Mouse (Mus musculus): ENCODE results near the gene Pde6g. TPM values are rescaled to one million over a fixed set of nuclear protein-coding genes. Genes with fewer than 3 reads are reported as not detected.
A peak's percentile ranks its signal among the peaks of the same experiment; 100 is the strongest.

Pde6g gene
- polyA plus RNA-seq (2015; fragmentation: Nextera tagmentation; extraction: Ambion mirVana) = 0.38 and 0.39 TPM in 2 replicates

GRCm38 (mm10) chr11:120453306-120453705 is at the start of gene Pde6g:
Gene Pde6g (minus strand): TSS chr11:120453500.
- no peak within 1 kb of the TSS for H3K27ac ChIP-seq
- no peaks in the 10 kb centered on the region for H3K9me3 ChIP-seq
- peaks cover 6% of the 10 kb centered on the region for H3K36me3 ChIP-seq
- no peaks in the 10 kb centered on the region for H3K27me3 ChIP-seq
- H3K9ac ChIP-seq = no peak within 1 kb of the TSS
- H3K4me3 ChIP-seq = no peak within 1 kb of the TSS
- H3K4me2 ChIP-seq (replicated peaks) = no peak within 1 kb of the TSS
- 88% methylated on average over 4 of the region's 4 CpGs for WGBS
- ATAC-seq (ENCODE audit: low FRiP score, low read depth) = no peak
- H3K4me1 ChIP-seq = peaks cover 9% of the 10 kb centered on the region

GRCm38 (mm10) chr11:120501701-120502100 is 48.4 kb upstream of the Pde6g start:
- Histone ChIP-seq H3K4me1 (no peaks in the 10 kb centered on the region), H3K4me3 (no peak overlapping the region), H3K9ac (no peak overlapping the region), H3K27ac (no peak overlapping the region), H3K36me3 (peaks cover 27% of the 10 kb centered on the region), H3K27me3 (no peaks in the 10 kb centered on the region), H3K9me3 (no peaks in the 10 kb centered on the region), H3K4me2 (replicated peaks) (no peak overlapping the region)
- no peak for ATAC-seq (ENCODE audit: low FRiP score, low read depth)
- WGBS = 88% methylated on average over 4 of the region's 4 CpGs

- ATAC-seq (ENCODE audit: low FRiP score, low read depth) = no peak
- Histone ChIP-seq H3K4me3 (no peak overlapping the region), H3K36me3 (peaks cover 34% of the 10 kb centered on the region), H3K27ac (no peak overlapping the region), H3K9me3 (no peaks in the 10 kb centered on the region), H3K9ac (no peak overlapping the region), H3K4me2 (replicated peaks) (no peak overlapping the region), H3K4me1 (no peaks in the 10 kb centered on the region), H3K27me3 (no peaks in the 10 kb centered on the region)
- 66% methylated on average over 6 of the region's 6 CpGs for WGBS
Measured at GRCm38 (mm10) chr11:120501018-120501417, 47.7 kb upstream of the Pde6g start.

- Histone ChIP-seq H3K9ac (no peak overlapping the region), H3K4me1 (no peaks in the 10 kb centered on the region), H3K27ac (no peak overlapping the region), H3K4me2 (replicated peaks) (no peak overlapping the region), H3K9me3 (no peaks in the 10 kb centered on the region), H3K4me3 (no peak overlapping the region), H3K36me3 (peaks cover 40% of the 10 kb centered on the region), H3K27me3 (no peaks in the 10 kb centered on the region)
- ATAC-seq (ENCODE audit: low FRiP score, low read depth) = no peak
- 21% methylated on average over 3 of the region's 3 CpGs for WGBS
Measured at GRCm38 (mm10) chr11:120500357-120500756, 47.1 kb upstream of the Pde6g start.

- Histone ChIP-seq H3K9ac (no peak overlapping the region), H3K27me3 (no peaks in the 10 kb centered on the region), H3K9me3 (no peaks in the 10 kb centered on the region), H3K4me3 (no peak overlapping the region), H3K4me2 (replicated peaks) (no peak overlapping the region), H3K27ac (no peak overlapping the region), H3K36me3 (peaks cover 45% of the 10 kb centered on the region), H3K4me1 (no peaks in the 10 kb centered on the region)
- ATAC-seq (ENCODE audit: low FRiP score, low read depth) = no peak
- 81% methylated on average over 6 of the region's 6 CpGs for WGBS
Measured at GRCm38 (mm10) chr11:120499894-120500293, 46.6 kb upstream of the Pde6g start.

GRCm38 (mm10) chr11:120498891-120499290 is 45.6 kb upstream of the Pde6g start:
- Histone ChIP-seq H3K4me3 (no peak overlapping the region), H3K27ac (no peak overlapping the region), H3K9ac (no peak overlapping the region)

GRCm38 (mm10) chr11:120498226-120498625 is 44.9 kb upstream of the Pde6g start:
- peaks cover 53% of the 10 kb centered on the region for H3K36me3 ChIP-seq
- ATAC-seq (ENCODE audit: low FRiP score, low read depth) = no peak
- no peak overlapping the region for H3K4me3 ChIP-seq
- H3K9me3 ChIP-seq = no peaks in the 10 kb centered on the region
- no peak overlapping the region for H3K9ac ChIP-seq
- no peaks in the 10 kb centered on the region for H3K27me3 ChIP-seq
- H3K4me1 ChIP-seq = peaks cover 9% of the 10 kb centered on the region
- WGBS = 92% methylated on average over 12 of the region's 12 CpGs
- H3K27ac ChIP-seq = no peak overlapping the region
- no peak overlapping the region for H3K4me2 ChIP-seq (replicated peaks)

More at GRCm38 (mm10) chr11:120498891-120499290, 45.6 kb upstream of the Pde6g start:
- Histone ChIP-seq H3K4me1 (peaks cover 2% of the 10 kb centered on the region; the same call in 1 of the 2 replicates), H3K36me3 (peaks cover 53% of the 10 kb centered on the region), H3K27me3 (no peaks in the 10 kb centered on the region), H3K9me3 (no peaks in the 10 kb centered on the region), H3K4me2 (replicated peaks) (no peak overlapping the region)
- no peak for ATAC-seq (ENCODE audit: low FRiP score, low read depth)
- 87% methylated on average over 5 of the region's 5 CpGs for WGBS

GRCm38 (mm10) chr11:120497436-120497835 is 44.1 kb upstream of the Pde6g start:
- WGBS = 92% methylated on average over 3 of the region's 3 CpGs
- H3K36me3 ChIP-seq = peaks cover 53% of the 10 kb centered on the region
- H3K4me3 ChIP-seq = no peak overlapping the region
- no peaks in the 10 kb centered on the region for H3K9me3 ChIP-seq
- no peaks in the 10 kb centered on the region for H3K27me3 ChIP-seq
- no peak overlapping the region for H3K4me2 ChIP-seq (replicated peaks)
- H3K4me1 ChIP-seq = peaks cover 17% of the 10 kb centered on the region
- no peak overlapping the region for H3K9ac ChIP-seq
- ATAC-seq (ENCODE audit: low FRiP score, low read depth) = no peak
- no peak overlapping the region for H3K27ac ChIP-seq

GRCm38 (mm10) chr11:120493911-120494310 is 40.6 kb upstream of the Pde6g start:
- no peaks in the 10 kb centered on the region for H3K27me3 ChIP-seq
- H3K4me2 ChIP-seq (replicated peaks) = peak overlapping the region; percentile 97; the same call in 1 of the 2 replicates
- H3K4me3 ChIP-seq = peak overlapping the region; percentile 94; the same call in 1 of the 2 replicates
- H3K36me3 ChIP-seq = peaks cover 51% of the 10 kb centered on the region
- no peak overlapping the region for H3K27ac ChIP-seq
- WGBS = 83% methylated on average over 3 of the region's 3 CpGs
- H3K9ac ChIP-seq = peak overlapping the region; percentile 85
- H3K4me1 ChIP-seq = peaks cover 42% of the 10 kb centered on the region
- no peaks in the 10 kb centered on the region for H3K9me3 ChIP-seq
- no peak for ATAC-seq (ENCODE audit: low FRiP score, low read depth)

GRCm38 (mm10) chr11:120493351-120493750 is 40.1 kb upstream of the Pde6g start:
- H3K4me3 ChIP-seq = peak overlapping the region; percentile 94
- WGBS = 48% methylated on average over 3 of the region's 3 CpGs
- H3K36me3 ChIP-seq = peaks cover 51% of the 10 kb centered on the region
- peak overlapping the region; percentile 97 for H3K4me2 ChIP-seq (replicated peaks)
- H3K9me3 ChIP-seq = no peaks in the 10 kb centered on the region
- no peak for ATAC-seq (ENCODE audit: low FRiP score, low read depth)
- H3K4me1 ChIP-seq = peaks cover 42% of the 10 kb centered on the region
- H3K9ac ChIP-seq = peak overlapping the region; percentile 85
- peak overlapping the region; percentile 79; the same call in 1 of the 2 replicates for H3K27ac ChIP-seq
- H3K27me3 ChIP-seq = no peaks in the 10 kb centered on the region

- WGBS = 30% methylated on average over 3 of the region's 3 CpGs
- peak overlapping the region; percentile 97 for H3K4me2 ChIP-seq (replicated peaks)
- H3K9ac ChIP-seq = peak overlapping the region; percentile 85
- no peak for ATAC-seq (ENCODE audit: low FRiP score, low read depth)
- H3K9me3 ChIP-seq = no peaks in the 10 kb centered on the region
- H3K27me3 ChIP-seq = no peaks in the 10 kb centered on the region
- H3K36me3 ChIP-seq = peaks cover 51% of the 10 kb centered on the region
- H3K4me3 ChIP-seq = peak overlapping the region; percentile 94
- peaks cover 42% of the 10 kb centered on the region for H3K4me1 ChIP-seq
- H3K27ac ChIP-seq = peak overlapping the region; percentile 79; the same call in 1 of the 2 replicates
Measured at GRCm38 (mm10) chr11:120492878-120493203, 39.5 kb upstream of the Pde6g start.

- Histone ChIP-seq H3K27me3 (no peaks in the 10 kb centered on the region), H3K4me2 (replicated peaks) (peak overlapping the region; percentile 97), H3K9ac (peak overlapping the region; percentile 85), H3K36me3 (peaks cover 51% of the 10 kb centered on the region), H3K4me3 (peak overlapping the region; percentile 94), H3K4me1 (peaks cover 42% of the 10 kb centered on the region), H3K27ac (peak overlapping the region; percentile 79), H3K9me3 (no peaks in the 10 kb centered on the region)
- peak; percentile 48; the same call in 1 of the 2 replicates for ATAC-seq (ENCODE audit: low FRiP score, low read depth)
- under 1% methylated on average over 47 of the region's 48 CpGs for WGBS
Measured at GRCm38 (mm10) chr11:120492024-120492877, 39.0 kb upstream of the Pde6g start.
